Mouse (Mus musculus) adrenal gland, adult 8-10 months (tissue): ENCODE data around the gene Cd248. TPM values are rescaled to one million over a fixed set of nuclear protein-coding genes. Genes with fewer than 3 reads are reported as not detected.
A peak's percentile ranks its signal among the peaks of the same experiment; 100 is the strongest.

Experiments used
- DNase-seq: peaks from one replicate; pipeline ENCODE4 v3.0.0; 2022
- total RNA-seq, 4 experiments: library from RNA; stranded (reverse); gene quantifications; 2 replicates each; pipeline ENCODE4 v1.2.4; 2022

Cd248 gene
- 10 to 100 TPM in 1 of 4 experiments, 1 to 10 TPM in 3; 8.9 to 11.8 (median 9.2) TPM for total RNA-seq

GRCm38 (mm10) chr19:5067867-5068569, at the start of gene Cd248:
Gene Cd248, plus strand, starts transcription at chr19:5068078.
- no peak for DNase-seq

DNA sequence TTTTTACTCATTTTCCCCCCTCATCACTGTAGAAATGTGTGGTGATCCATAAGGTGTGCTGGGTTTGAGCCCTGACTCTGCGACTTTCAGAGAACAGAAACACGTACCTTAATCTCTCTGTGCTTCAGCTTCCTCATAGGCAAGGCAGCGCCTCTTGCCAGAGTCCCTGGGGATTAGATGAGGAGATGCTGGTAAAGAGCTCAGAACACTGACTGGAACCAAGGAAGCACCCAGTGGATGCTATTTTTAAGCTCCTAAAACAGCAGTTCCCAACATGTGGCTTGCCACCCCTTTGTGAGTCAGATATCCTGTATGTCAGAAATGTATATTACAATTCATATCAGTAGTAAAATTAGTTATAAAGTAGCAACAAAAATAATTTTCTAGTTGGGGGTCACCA, 49.7 kb upstream of the Cd248 start:
- no peak for DNase-seq

- DNase-seq = no peak
These were observed 46.5 kb upstream of the Cd248 start for GRCm38 (mm10) chr19:5021416-5021815.

- DNase-seq = peak; percentile 94
These were observed 44.0 kb upstream of the Cd248 start, which contains the start of gene Slc29a2 for GRCm38 (mm10) chr19:5023621-5024479. Gene Slc29a2, plus strand, starts transcription at chr19:5023860.

DNA sequence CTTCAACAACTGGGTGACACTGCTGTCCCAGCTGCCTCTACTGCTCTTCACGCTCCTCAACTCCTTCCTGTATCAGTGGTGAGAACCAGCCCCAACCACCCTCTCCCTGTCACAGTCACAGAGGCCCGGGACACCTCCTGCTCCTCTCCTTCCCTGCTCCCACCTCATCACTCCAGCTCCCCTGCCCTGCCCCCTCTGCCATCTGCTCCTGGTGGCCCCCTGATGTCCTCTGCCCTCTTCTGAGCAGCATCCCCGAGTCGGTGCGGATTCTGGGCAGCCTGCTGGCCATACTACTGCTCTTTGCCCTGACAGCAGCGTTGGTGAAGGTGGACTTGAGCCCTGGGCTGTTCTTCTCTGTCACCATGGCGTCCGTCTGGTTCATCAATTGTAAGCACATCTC, 41.8 kb upstream of the Cd248 start:
- no peak for DNase-seq

GRCm38 (mm10) chr19:5032686-5033085, 35.2 kb upstream of the Cd248 start:
- DNase-seq = no peak

DNA sequence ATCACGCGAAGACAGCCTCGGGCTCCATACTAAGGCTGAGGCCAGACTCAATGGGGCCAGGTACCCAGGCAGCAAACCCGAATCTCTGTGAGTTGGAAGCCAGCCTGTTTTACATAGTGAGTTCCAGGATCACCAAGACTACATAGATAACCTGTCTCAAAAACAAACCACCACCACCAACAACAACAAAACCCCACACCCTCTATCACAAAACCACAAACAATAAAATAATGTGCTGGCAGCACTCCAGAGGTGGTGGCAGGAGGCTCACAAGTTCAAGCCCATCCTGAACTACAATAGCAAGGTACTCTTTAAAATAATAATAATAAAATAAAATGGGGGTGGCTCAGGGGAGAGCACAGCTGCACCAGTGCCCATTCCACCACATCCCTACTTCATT, 31.3 kb upstream of the Cd248 start:
- DNase-seq = no peak

DNA sequence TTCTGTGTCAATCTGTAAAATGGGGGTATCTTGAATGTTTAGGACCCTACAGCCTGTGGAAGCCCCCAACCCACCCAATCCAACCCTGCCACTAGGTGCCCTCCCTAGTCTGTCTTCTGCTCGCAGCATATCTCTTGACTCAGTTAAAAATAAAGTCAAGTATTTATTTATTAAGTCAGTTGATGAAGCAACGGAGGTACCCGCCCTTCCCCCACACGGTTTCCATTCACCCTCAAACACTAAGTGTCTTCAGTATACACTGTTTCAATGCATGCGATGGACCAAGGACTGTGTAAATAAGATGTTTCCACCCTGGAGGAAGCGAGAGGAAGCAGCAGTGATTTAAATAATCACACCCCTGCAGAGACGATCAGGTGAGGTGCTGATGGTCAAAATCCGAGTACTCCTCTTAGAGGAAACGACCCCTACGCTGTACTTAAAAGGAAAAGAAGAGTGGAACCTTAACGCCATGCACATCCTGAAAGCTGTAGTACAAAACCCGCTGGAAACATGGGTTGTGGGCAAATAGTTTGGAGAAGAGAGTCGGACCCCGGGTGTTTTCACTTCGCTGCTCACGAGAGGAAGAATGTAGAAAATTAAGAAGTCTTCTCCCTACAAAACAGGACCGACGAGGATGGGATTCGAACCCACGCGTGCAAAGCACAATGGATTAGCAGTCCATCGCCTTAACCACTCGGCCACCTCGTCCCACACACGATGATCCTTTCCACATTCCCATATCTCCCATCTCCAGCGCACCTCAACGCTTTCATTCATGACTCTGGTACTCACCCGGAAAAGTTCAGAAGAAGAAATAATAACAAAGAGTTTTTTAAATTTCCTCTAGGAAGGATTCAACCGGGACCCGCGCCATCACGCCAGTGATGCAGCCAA, 30.0 kb upstream of the Cd248 start:
- peak; percentile 78 for DNase-seq

- DNase-seq = peak; percentile 84
These were observed 29.1 kb upstream of the Cd248 start, which contains the start of the genes B4gat1 and AC124502.3 for GRCm38 (mm10) chr19:5038709-5039156. Gene B4gat1, plus strand, starts transcription at chr19:5038826. Gene AC124502.3, plus strand, starts transcription at chr19:5038891.

DNA sequence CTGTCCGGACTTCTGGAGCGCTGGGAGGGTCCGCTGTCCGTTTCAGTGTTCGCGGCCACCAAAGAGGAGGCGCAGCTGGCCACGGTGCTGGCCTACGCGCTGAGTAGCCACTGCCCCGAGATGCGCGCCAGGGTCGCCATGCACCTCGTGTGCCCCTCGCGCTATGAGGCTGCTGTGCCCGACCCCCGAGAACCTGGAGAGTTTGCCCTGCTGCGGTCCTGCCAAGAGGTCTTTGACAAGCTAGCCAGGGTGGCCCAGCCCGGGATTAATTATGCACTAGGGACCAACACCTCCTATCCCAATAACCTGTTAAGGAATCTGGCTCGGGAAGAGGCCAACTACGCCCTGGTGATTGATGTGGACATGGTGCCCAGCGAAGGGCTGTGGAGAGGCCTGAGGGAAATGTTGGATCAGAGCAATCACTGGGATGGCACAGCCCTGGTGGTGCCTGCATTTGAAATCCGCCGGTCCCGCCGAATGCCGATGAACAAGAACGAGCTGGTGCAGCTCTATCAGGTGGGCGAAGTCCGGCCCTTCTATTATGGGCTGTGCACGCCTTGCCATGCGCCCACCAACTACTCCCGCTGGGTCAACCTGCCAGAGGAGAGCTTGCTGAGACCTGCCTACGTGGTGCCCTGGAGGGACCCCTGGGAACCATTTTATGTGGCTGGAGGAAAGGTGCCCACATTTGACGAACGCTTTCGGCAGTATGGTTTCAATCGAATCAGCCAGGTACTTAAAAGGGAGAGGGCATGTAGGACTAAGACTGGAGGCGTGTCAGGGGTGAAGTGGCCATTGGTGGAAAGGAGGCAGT, 28.4 kb upstream of the Cd248 start:
- no peak for DNase-seq

- DNase-seq = peak; percentile 91
These were observed 26.9 kb upstream of the Cd248 start, which contains the start of gene Brms1 for GRCm38 (mm10) chr19:5040862-5041523. Gene Brms1, plus strand, starts transcription at chr19:5041354.

GRCm38 (mm10) chr19:5041588-5041987, 26.3 kb upstream of the Cd248 start:
- no peak for DNase-seq

DNA sequence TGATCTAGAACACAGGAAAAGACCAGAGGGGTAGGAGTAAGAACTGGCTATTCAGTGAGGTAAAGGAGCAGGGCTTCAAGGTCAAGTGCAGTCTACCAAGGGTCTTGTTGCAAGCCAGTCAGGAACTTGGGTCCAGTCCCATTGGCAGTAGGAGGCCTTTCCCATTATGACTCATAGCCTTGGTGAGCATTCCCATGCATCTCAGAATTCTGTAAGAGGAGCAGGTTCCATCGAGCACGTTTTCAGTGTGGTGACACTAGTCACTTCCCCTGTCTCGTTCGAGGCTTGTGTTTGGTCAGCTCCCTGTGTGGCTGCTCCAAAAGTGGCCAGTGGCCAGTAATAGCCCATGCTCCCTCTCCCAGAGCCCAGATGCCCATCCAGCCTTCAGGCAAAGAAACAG, 22.3 kb upstream of the Cd248 start:
- DNase-seq = no peak

DNA sequence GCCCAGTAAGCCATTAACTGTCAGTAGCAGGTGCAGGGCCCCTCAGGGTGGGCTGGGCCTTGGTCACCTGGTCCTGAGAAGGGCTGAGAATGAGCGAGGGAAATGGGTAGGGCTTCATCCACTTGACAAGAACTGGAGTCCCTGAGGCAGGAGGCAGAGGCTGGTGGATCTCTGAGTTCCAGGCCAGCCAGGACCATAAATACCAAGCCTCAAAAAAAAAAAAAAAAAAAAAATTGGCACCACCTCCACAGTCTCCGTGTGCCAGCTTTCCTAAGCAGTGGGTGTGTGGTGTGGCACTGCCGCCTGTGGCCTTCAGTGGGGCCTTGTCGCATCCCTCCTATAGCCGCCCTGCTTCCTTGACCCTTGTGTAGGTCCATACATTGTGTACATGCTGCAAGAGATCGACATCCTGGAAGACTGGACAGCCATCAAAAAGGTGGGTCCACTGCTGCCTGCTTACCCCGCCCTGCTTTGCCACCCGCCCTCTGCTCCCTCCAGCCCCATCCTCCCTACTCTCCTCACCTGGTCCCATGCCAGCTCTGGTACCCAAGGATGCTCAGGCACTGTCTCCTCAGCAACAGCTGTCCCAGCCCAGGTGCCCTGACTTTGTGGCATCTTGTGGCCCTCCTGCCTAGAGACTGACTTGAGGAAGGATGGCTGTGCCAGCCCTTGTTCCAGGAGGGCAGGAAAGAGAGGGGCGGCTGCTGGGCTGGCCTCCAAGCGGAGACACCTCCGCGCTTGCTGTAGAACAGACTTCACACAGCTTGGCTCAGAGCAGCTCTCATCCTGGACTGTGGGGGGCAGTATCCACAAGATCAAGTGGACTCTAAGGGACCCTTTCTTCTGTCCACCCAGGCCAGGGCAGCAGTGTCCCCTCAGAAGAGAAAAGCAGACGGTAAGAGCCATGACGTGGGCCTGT, 19.5 kb upstream of the Cd248 start:
- no peak for DNase-seq

GRCm38 (mm10) chr19:5049325-5049724, 18.6 kb upstream of the Cd248 start:
- DNase-seq = no peak

- DNase-seq = peak; percentile 61
These were observed 17.6 kb upstream of the Cd248 start, which contains the start of gene Rin1 for GRCm38 (mm10) chr19:5050047-5050905. Gene Rin1, plus strand, starts transcription at chr19:5050481.

DNA sequence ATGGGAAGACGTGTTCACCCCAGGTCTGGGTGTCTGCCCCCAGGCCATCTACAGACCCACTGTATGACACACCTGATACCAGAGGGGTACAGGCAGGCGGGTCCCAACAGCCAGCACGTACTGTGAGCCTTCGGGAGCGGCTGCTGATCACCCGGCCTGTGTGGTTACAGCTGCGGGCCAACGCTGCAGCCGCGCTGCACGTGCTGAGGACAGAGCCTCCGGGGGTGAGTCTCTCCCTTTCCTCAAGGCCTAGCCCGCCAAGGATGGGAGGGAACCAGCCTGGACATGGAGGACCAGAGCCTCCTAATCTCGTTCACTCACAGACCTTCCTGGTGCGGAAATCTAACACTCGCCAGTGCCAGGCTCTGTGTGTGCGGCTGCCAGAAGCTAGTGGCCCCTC, 16.8 kb upstream of the Cd248 start:
- DNase-seq = no peak

- no peak for DNase-seq
These were observed 16.4 kb upstream of the Cd248 start for GRCm38 (mm10) chr19:5051515-5051914.
